Mouse (Mus musculus) kidney, embryonic 16.5 days (tissue): ENCODE results near the gene Mvb12b. TPM values are rescaled to one million over a fixed set of nuclear protein-coding genes. Genes with fewer than 3 reads are reported as not detected.
A peak's percentile ranks its signal among the peaks of the same experiment; 100 is the strongest.

Experiments
- ATAC-seq: fragments of 200-750 bp; cut with Nextera tagmentation; 2 replicates; pipeline ENCODE4 v1.8.0; 2017; ENCODE audit warnings: moderate TSS enrichment; ENCODE audit not compliant: low FRiP score, low TSS enrichment
- H3K27ac ChIP-seq: fragments of 300-500 bp; sonication (generic); 2 replicates; pipeline ENCODE4 v1.5.1; 2014; ENCODE audit warnings: low read length
- H3K27me3 ChIP-seq: fragments of 300-500 bp; sonication (generic); 2 replicates; pipeline ENCODE4 v1.6.1; 2014; ENCODE audit warnings: low read length, control low read depth, mixed read lengths; ENCODE audit not compliant: insufficient read depth
- H3K36me3 ChIP-seq: fragments of 300-500 bp; sonication (generic); 2 replicates; pipeline ENCODE4 v1.6.1; 2014; ENCODE audit warnings: low read length, control low read depth, mixed read lengths; ENCODE audit not compliant: insufficient read depth
- H3K4me1 ChIP-seq: fragments of 300-500 bp; sonication (generic); 2 replicates; pipeline ENCODE4 v1.6.1; 2014; ENCODE audit warnings: low read length, control low read depth, mixed read lengths; ENCODE audit not compliant: insufficient read depth
- H3K4me2 ChIP-seq: fragments of 300-500 bp; sonication (generic); replicated peaks from 2 replicates; pipeline ENCODE4 v1.6.1; 2014; ENCODE audit warnings: low read depth, low read length
- H3K4me3 ChIP-seq: fragments of 300-500 bp; sonication (generic); 2 replicates; pipeline ENCODE4 v1.5.1; 2014; ENCODE audit warnings: mild to moderate bottlenecking, low read length
- H3K9ac ChIP-seq: fragments of 300-500 bp; sonication (generic); replicated peaks from 2 replicates; pipeline ENCODE4 v1.6.1; 2014; ENCODE audit warnings: low read length
- H3K9me3 ChIP-seq: fragments of 300-500 bp; sonication (generic); 2 replicates; pipeline ENCODE4 v1.6.1; 2016; ENCODE audit warnings: low read length, control low read depth
- WGBS: fragments of 180-500 bp; shearing (Covaris S2); extraction: QIAGEN DNeasy Blood & Tissue Kit; methylation state at CpG from one replicate; pipeline ENCODE4 v1.1.7; 2014; 5-methylcytosine and 5-hydroxymethylcytosine counted together
- polyA plus RNA-seq: library from polyadenylated mRNA; unstranded; fragments of >200 nt; fragmentation: Nextera tagmentation; extraction: Ambion mirVana; gene quantifications from 2 replicates; pipeline ENCODE4 v1.2.1, GENCODE M21; 2015

Gene Mvb12b
- polyA plus RNA-seq, 1 experiment from 2014 or later = 14.2 TPM

DNA sequence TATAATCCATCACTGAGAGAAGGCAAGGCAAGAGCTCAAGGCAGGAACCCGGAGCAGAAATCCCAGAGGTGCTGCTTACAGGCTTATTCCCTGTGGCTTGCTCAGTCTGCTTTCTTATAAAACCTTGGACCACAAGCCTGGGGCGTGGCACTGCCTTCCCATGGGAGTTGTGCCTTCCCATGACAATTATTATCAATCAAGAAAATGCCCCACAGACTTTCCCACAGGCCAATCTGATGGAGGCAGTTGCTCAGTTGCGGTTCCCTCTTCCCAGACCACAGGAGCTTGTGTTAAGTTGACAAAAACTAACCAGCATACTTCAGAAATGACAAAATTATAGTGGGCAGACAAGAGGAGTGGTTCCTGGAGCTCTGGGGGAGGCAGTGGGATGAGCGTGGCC, 19.4 kb downstream of the Mvb12b start:
- peaks cover 16% of the 10 kb centered on the region for H3K36me3 ChIP-seq
- peaks cover 51% of the 10 kb centered on the region for H3K4me1 ChIP-seq
- 92% methylated on average over 4 of the region's 4 CpGs for WGBS
- H3K27ac ChIP-seq = no peak overlapping the region
- H3K4me3 ChIP-seq = no peak overlapping the region
- 0 out of 2 replicates have a peak, but pooled peaks cover 3% of the 10 kb centered on the region for H3K9me3 ChIP-seq
- ATAC-seq = no peak
- H3K4me2 ChIP-seq = no peak overlapping the region
- H3K9ac ChIP-seq = no peak overlapping the region
- no peaks in the 10 kb centered on the region for H3K27me3 ChIP-seq

DNA sequence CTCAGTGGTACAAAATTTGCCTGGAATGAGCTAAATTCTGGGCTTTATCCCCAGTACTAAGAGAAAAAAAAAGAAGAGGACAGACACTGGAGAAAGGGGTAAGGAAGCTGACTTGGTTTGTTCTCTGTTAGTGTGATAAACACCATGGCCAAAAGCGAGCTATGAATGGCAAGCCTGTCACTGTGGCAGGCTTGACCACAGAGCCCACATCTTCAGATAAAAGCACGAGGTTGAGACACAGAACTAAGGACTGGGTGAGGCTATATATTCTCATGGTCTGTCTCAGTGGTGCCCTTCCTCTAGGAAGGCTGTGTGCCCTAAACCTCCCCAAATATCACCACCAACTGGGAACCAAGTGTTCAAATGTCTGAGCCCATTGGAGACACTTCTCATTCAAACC, 31.0 kb downstream of the Mvb12b start:
- ATAC-seq = no peak
- no peaks in the 10 kb centered on the region for H3K27me3 ChIP-seq
- no peaks in the 10 kb centered on the region for H3K9me3 ChIP-seq
- no peak overlapping the region for H3K4me2 ChIP-seq
- H3K4me1 ChIP-seq = peaks cover 16% of the 10 kb centered on the region
- H3K27ac ChIP-seq = no peak overlapping the region
- H3K9ac ChIP-seq = no peak overlapping the region
- 83% methylated on average over 2 of the region's 2 CpGs for WGBS
- H3K36me3 ChIP-seq = no peaks in the 10 kb centered on the region
- no peak overlapping the region for H3K4me3 ChIP-seq

DNA sequence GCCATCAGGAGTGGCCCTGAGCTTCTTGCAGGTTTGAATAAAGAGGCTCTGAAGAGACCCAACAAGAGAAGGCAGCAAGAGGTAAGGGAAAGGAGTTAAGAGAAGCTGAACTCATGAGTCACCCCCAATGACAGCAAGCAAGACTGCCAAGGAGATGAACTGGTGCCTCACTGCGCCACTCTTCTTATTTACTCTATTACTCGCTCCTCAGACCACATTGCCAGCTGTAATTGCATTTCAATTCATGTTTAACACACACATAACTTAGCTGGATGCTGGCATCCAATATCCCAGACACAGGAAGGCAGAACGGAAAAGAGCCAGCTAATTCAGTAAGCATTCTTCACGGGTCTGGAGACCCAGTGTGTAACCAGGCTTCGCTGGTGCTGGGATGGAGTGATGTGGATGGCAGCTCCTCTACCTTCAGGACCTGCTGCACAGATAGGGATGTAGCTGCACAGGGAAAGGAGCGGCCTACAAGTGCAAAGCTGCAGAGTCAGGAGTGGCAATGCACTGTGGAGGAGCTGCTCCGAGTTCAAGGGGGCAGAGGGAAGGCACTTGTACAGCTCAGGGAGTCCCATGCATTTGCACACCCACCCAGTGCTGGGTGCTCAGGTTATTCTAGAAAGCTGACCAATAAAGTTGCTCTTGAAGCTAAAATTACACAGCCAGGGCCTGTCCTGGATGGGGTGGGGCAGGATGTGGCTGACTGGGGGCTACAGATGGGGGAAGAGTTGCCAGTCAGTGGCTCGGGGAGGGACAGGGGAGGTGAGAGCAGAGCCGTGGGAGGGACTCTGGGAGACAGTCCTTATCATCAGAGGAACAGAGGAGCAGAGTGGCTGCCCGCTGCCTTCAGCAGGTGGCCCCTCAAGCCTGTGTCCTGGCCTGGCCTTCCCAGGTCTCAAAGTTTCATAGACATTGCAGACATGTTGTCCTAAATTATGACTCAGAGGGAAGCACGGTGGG, 34.5 kb downstream of the Mvb12b start:
- ATAC-seq = 0 out of 2 replicates have a peak, but pooled peaks have one; percentile 23
- no peak overlapping the region for H3K27ac ChIP-seq

DNA sequence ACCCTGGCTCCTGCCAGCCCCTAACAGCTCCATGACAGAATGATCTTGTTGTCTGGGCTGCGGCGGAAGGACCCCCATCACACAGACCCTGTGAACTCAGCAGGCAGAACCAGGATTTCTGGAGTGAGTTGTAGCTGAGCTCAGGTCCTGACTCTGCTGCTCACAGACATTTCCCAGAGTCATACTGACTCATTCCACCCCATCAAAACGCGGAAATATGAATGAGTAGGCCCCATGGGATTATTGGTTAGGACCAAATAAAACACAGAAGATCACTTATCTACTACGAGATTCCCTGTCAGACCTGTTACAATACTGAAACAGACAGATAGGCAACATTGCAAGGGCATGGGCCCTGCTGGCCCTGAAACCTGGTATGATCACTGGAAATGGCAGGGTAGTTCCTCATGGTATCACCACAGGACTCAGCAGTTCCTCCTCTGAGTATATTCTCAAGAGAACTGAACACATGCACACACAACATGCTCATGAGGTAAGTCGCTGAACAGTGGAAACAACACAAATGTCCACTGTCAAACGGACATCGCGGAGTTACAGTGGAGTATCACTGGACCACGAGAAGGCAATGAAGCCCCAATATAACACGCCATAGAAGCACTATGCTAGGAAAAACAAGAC, 40.4 kb downstream of the Mvb12b start:
- Histone ChIP-seq H3K4me1 (peaks cover 24% of the 10 kb centered on the region; the same call in 1 of the 2 replicates), H3K9ac (no peak overlapping the region), H3K36me3 (peaks cover 14% of the 10 kb centered on the region; the same call in 1 of the 2 replicates), H3K27me3 (no peaks in the 10 kb centered on the region), H3K4me3 (no peak overlapping the region), H3K27ac (0 out of 2 replicates have a peak overlapping the region, but pooled peaks have one; percentile 8), H3K9me3 (0 out of 2 replicates have a peak, but pooled peaks cover 3% of the 10 kb centered on the region), H3K4me2 (no peak overlapping the region)
- ATAC-seq = no peak
- WGBS = 84% methylated on average over 11 of the region's 11 CpGs

More for the DNA sequence above, 34.5 kb downstream of the Mvb12b start:
- H3K4me2 ChIP-seq = no peak overlapping the region
- H3K9me3 ChIP-seq = 0 out of 2 replicates have a peak, but pooled peaks cover 3% of the 10 kb centered on the region
- H3K4me1 ChIP-seq = peaks cover 16% of the 10 kb centered on the region
- H3K36me3 ChIP-seq = peaks cover 14% of the 10 kb centered on the region; the same call in 1 of the 2 replicates
- WGBS = 62% methylated on average over 11 of the region's 11 CpGs
- no peaks in the 10 kb centered on the region for H3K27me3 ChIP-seq
- no peak overlapping the region for H3K4me3 ChIP-seq
- H3K9ac ChIP-seq = no peak overlapping the region

DNA sequence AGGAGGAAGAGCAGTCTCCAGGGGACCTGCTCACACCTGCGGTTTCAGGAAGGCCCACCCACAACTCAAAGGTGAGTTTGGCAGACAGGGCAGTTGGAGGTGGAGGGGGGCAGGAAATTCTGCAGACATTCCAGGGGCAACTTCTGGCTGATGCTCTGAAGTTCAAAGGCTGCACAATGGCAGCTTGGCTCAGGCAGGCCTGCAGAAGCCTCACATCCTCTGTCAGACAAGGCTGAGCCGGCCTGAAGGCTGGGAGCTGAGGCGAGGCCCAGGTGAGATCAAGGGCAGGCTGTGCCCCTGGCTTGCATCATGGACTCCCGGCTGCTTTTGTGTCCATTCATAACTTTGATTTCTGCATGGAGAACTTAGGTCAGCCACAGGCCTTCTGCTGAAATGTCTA, 41.1 kb downstream of the Mvb12b start:
- Histone ChIP-seq H3K36me3 (peaks cover 14% of the 10 kb centered on the region; the same call in 1 of the 2 replicates), H3K9me3 (0 out of 2 replicates have a peak, but pooled peaks cover 3% of the 10 kb centered on the region), H3K9ac (no peak overlapping the region), H3K4me3 (no peak overlapping the region), H3K27ac (0 out of 2 replicates have a peak overlapping the region, but pooled peaks have one; percentile 8), H3K27me3 (no peaks in the 10 kb centered on the region), H3K4me2 (no peak overlapping the region), H3K4me1 (peaks cover 23% of the 10 kb centered on the region; the same call in 1 of the 2 replicates)
- 44% methylated on average over 4 of the region's 4 CpGs for WGBS
- no peak for ATAC-seq

DNA sequence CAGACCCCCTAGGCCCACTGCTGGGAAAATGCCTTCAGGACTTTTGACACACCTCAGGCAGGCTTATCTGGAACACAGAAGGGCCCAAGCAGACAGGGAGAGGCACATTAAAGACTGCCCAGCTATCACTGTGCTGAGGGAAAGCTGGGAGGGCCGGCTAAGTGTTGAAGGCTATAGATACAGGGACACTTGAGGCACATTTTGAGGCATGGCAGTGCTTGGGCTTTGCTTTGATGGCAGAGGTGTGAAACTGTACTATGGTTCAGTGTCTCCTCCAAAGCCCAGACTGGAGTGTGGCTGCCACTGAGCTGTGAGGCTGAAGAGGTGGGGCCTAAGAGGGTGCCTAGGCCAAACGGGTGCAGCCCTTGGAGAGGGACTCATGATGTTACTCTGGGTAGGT, 44.1 kb downstream of the Mvb12b start:
- 43% methylated on average over 2 of the region's 2 CpGs for WGBS
- no peak for ATAC-seq

DNA sequence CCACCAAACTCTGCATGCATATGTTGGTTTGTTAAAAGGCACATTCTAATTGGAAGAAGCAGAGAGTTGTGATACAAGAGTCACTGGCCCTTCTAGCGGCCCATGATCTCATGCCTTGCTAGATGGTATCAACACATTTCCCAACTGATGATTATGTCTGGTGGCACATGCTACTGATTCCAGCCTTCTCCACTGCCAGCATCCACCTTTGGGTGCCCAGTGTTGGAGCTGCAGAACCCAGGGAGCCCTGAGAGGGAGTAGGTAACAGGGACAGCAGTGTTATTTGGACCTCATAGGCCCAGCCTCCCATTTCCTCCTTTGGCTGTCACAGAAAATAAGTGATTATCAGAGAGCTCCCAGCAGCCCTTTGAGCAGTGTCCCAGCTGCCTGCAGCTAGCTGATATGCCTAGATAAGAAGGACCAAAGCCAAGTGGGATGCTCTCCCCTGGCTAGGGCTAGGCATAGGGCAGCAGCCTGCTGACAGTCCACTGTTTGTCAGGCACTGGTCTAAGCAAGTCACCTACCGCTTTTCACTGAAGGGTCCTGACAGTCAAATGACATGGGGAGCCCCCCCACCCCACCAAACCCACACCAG, 44.7 kb downstream of the Mvb12b start:
- no peak overlapping the region for H3K4me3 ChIP-seq
- H3K9ac ChIP-seq = no peak overlapping the region
- 79% methylated on average over 2 of the region's 2 CpGs for WGBS
- no peaks in the 10 kb centered on the region for H3K36me3 ChIP-seq
- H3K4me2 ChIP-seq = no peak overlapping the region
- H3K4me1 ChIP-seq = peaks cover 23% of the 10 kb centered on the region; the same call in 1 of the 2 replicates
- ATAC-seq = peak; percentile 46; the same call in 1 of the 2 replicates
- H3K9me3 ChIP-seq = no peaks in the 10 kb centered on the region
- no peaks in the 10 kb centered on the region for H3K27me3 ChIP-seq
- H3K27ac ChIP-seq = no peak overlapping the region

More for the DNA sequence above, 44.1 kb downstream of the Mvb12b start:
- H3K27ac ChIP-seq = no peak overlapping the region
- no peaks in the 10 kb centered on the region for H3K9me3 ChIP-seq
- H3K4me2 ChIP-seq = no peak overlapping the region
- H3K36me3 ChIP-seq = no peaks in the 10 kb centered on the region
- no peak overlapping the region for H3K4me3 ChIP-seq
- no peaks in the 10 kb centered on the region for H3K27me3 ChIP-seq
- peaks cover 23% of the 10 kb centered on the region; the same call in 1 of the 2 replicates for H3K4me1 ChIP-seq
- H3K9ac ChIP-seq = no peak overlapping the region

DNA sequence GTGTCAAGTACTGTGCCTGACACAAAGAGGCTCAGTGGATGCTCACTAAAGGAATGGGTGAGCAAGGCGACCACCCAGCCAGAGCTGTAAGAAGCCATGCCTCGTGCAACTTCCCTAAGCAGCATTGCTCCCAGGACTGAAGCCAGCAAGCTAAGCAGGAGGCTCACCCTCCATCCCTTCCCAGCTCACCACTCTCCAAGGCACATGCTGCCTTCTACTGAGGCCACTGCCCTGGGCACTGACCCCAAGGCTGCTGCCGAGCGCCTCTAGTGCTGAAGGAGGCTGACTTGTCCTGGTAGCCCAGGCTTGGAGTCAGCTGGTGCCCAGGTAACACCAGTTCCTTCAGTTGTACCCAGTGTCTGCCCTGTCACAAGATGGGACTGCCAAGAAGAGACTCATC, 45.8 kb downstream of the Mvb12b start:
- Histone ChIP-seq H3K9ac (no peak overlapping the region), H3K4me1 (peaks cover 18% of the 10 kb centered on the region; the same call in 1 of the 2 replicates), H3K27ac (no peak overlapping the region), H3K36me3 (no peaks in the 10 kb centered on the region), H3K4me2 (no peak overlapping the region), H3K27me3 (no peaks in the 10 kb centered on the region), H3K9me3 (no peaks in the 10 kb centered on the region), H3K4me3 (no peak overlapping the region)
- no peak for ATAC-seq
- 77% methylated on average over 4 of the region's 4 CpGs for WGBS

DNA sequence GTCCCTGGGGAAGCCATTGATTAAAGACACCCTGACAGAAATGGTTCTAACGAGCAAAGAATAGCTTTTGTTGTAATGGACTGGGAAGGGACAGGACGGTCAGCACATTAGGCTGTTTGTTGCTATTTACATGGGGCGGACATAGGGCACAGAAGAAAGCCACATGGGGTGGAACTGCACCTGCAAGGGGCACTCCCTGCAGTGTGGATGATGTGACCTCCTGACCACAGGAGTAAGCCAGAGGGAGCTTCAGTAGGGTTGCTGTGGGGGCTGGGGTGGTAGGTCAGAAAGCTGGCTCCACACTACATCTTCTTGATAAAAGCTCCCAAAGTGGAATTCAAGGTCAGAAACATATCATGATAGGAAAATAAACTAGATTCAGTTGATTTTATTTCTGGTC, 47.3 kb downstream of the Mvb12b start:
- peaks cover 19% of the 10 kb centered on the region; the same call in 1 of the 2 replicates for H3K4me1 ChIP-seq
- 66% methylated on average over 3 of the region's 3 CpGs for WGBS

More for the DNA sequence above, 47.3 kb downstream of the Mvb12b start:
- ATAC-seq = no peak
- Histone ChIP-seq H3K27me3 (no peaks in the 10 kb centered on the region), H3K9ac (no peak overlapping the region), H3K4me3 (no peak overlapping the region), H3K27ac (no peak overlapping the region), H3K36me3 (no peaks in the 10 kb centered on the region), H3K9me3 (no peaks in the 10 kb centered on the region), H3K4me2 (no peak overlapping the region)
